Mouse (Mus musculus) spleen, adult 2 months (tissue): ENCODE results near the gene Slc25a22.

Experiments used
- CTCF ChIP-seq: fragments of 200-500 bp; IDR thresholded peaks from 2 replicates; pipeline ENCODE4 v1.5.1; 2011; ENCODE audit warnings: mild to moderate bottlenecking, inconsistent platforms; ENCODE audit not compliant: insufficient read depth, insufficient read length, insufficient replicate concordance; ENCODE audit errors: extremely low read depth
- POLR2A ChIP-seq: fragments of 200-500 bp; IDR thresholded peaks from 2 replicates; pipeline ENCODE4 v1.6.1; 2011; ENCODE audit warnings: low read depth, low read length, inconsistent platforms

DNA sequence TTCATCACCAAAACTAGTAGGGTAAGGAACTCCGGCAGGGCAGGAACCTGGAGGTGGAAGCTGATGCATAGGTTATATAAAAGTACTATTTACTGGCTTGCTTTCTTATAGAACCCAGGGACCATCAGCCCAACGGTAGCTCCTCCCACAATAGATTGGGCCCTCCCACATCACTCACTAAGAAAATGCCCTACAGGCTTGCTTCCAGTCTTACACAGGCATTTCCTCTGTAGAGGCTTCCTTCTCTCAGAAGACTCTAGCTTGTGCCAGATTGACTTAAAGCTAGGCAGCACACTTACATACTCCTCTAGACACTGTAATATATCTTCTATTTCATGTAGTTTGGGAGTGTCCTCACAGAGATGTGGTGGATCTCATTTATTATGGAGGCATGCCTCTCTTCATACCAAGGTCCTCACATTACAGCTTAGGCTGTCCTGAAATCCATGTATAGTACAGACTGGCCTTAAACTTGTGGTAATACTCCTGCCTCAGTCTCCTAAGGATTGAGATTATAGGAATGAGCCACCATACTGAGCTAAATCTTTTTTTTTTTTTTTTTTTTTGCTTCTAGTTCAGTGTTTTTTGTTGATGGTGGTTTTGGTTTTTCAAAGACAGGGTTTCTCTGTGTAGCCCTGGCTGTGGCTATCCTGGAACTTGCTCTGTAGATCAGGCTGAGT lies 49.7 kb downstream of the Slc25a22 start:
- no peak for TF ChIP-seq CTCF
- no peak for TF ChIP-seq POLR2A
